Mouse (Mus musculus): Measurements from ENCODE around the gene Scn1b. TPM values are rescaled to one million over a fixed set of nuclear protein-coding genes. Genes with fewer than 3 reads are reported as not detected.

Scn1b gene
- total and polyA plus RNA-seq, 3 experiments, result 0.30 TPM; not detected in 2

GRCm38 (mm10) chr7:31087262-31087661 is 39.5 kb downstream of the Scn1b start:
- no peak for TF ChIP-seq BHLHE40 (IDR thresholded peaks at IDR 0.05; ENCODE audit: low read depth, low read length)
- TF ChIP-seq PAX5 (IDR thresholded peaks at IDR 0.05; ENCODE audit: low read length), result no peak
- TF ChIP-seq CTCF (conservative IDR thresholded peaks at IDR 0.05 in 1 of 2, IDR thresholded peaks at IDR 0.05 in 1 of 2; ENCODE audit: low read depth in 2 of 2, low read length in 2 of 2), result no peak
- no peak for TF ChIP-seq ZKSCAN1 (IDR thresholded peaks at IDR 0.05; ENCODE audit: borderline replicate concordance, low read depth, low read length)
- no peak for TF ChIP-seq USF2 (conservative IDR thresholded peaks at IDR 0.05; ENCODE audit: low read depth, low read length)
- TF ChIP-seq MAFK (IDR thresholded peaks at IDR 0.05; ENCODE audit: insufficient replicate concordance, low read length), result no peak
- no peak for TF ChIP-seq HCFC1 (IDR thresholded peaks at IDR 0.05; ENCODE audit: low read depth, low read length)
- no peak for TF ChIP-seq SMC3 (IDR thresholded peaks at IDR 0.05; ENCODE audit: low read depth, low read length)
- TF ChIP-seq SIN3A (IDR thresholded peaks at IDR 0.05; ENCODE audit: low read length), result no peak
- no peak for TF ChIP-seq ZC3H11A (IDR thresholded peaks at IDR 0.05; ENCODE audit: low read depth, low read length)
- TF ChIP-seq CHD1 (IDR thresholded peaks at IDR 0.05; ENCODE audit: low read depth, low read length), result no peak
- TF ChIP-seq MAX (IDR thresholded peaks at IDR 0.05; ENCODE audit: low read length), result no peak
- TF ChIP-seq GABPA (IDR thresholded peaks at IDR 0.05; ENCODE audit: insufficient replicate concordance, low read depth, low read length), result no peak
- no peak for TF ChIP-seq ETS1 (conservative IDR thresholded peaks at IDR 0.05; ENCODE audit: low read depth, low read length)
- no peak for TF ChIP-seq MEF2A (IDR thresholded peaks at IDR 0.05; ENCODE audit: borderline replicate concordance, low read depth, low read length)
- no peak for TF ChIP-seq E2F4 (IDR thresholded peaks at IDR 0.05; ENCODE audit: insufficient replicate concordance, low read depth, low read length)
- TF ChIP-seq NRF1 (IDR thresholded peaks at IDR 0.05; ENCODE audit: low read depth, low read length), result no peak
- no peak for TF ChIP-seq RAD21 (IDR thresholded peaks at IDR 0.05; ENCODE audit: low read depth, low read length)
- no peak for TF ChIP-seq POLR2AphosphoS2 (IDR thresholded peaks at IDR 0.05; ENCODE audit: low read depth, low read length)
- no peak for TF ChIP-seq ELF1 (IDR thresholded peaks at IDR 0.05; ENCODE audit: low read depth, low read length)
- no peaks in the 10 kb centered on the region for H3K36me3 ChIP-seq (replicated peaks in 1 of 2; ENCODE audit: control insufficient read depth in 1 of 2, insufficient read depth in 1 of 2, low read length in 1 of 2)
- H3K27me3 ChIP-seq (replicated peaks), result peaks cover 8% of the 10 kb centered on the region
- no peaks in the 10 kb centered on the region for H3K79me2 ChIP-seq (replicated peaks; ENCODE audit: control insufficient read depth, extremely low read depth, insufficient read depth, poor library complexity, severe bottlenecking)
- no peak overlapping the region for H3K4me3 ChIP-seq (replicated peaks in 1 of 3; ENCODE audit: low read depth in 2 of 3, low read length in 2 of 3, poor library complexity in 1 of 3)
- in situ Hi-C loops (cut with MboI; ENCODE audit: low pct_ligation_motif_present, low pct_unique_long_range_greater_than_20kb, low sequenced_read_pairs) (no loop called here), dilution Hi-C loops (cut with MboI; ENCODE audit: extremely low pct_ligation_motif_present, extremely low pct_unique_long_range_greater_than_20kb, low sequenced_read_pairs) (no loop called here)
- no peak overlapping the region for H3K9ac ChIP-seq (ENCODE audit: insufficient read depth, low read depth)
- peaks cover 0 to 16% of the 10 kb centered on the region in 2 experiments; a peak in 2 of 4 replicates for H3K4me1 ChIP-seq (ENCODE audit: control insufficient read depth in 1 of 2, insufficient read depth in 2 of 2)
- no peak overlapping the region for H3K4me2 ChIP-seq (ENCODE audit: insufficient read depth, low read depth, poor library complexity, severe bottlenecking)
- H3K27ac ChIP-seq (ENCODE audit: insufficient read depth, low read depth), result no peak overlapping the region
- DNase-seq (ENCODE audit: extremely low read depth), result no peak
- H3K9me3 ChIP-seq (replicated peaks; ENCODE audit: low read length), result peaks cover 3% of the 10 kb centered on the region

DNA sequence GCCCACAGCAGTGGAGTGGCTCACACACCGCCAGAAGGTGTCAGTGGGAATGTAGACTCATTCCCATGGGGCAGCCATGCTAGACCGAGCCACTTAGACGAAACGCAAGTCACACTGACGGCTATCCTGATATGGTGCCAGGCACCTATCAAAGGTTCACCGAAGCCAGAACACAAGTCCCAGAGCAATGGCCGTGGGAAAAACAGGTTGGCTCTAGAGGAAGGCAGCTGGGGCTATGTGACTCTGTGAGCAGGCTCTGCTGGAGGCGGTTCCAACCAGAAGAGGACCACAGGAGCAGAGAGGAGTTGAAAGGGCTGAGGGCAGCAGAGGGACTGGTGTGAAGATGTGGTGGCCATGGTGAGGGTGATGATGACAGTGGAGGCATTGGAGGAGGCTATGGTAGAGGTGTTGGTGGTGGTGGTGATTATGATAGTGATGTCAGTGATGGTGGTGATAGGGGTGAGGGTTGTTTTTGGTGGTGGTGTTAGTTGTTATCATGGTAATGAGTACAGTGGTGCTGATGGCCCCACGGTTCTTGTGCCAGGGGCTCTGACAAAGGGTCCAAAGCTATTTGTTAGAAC is 40.5 kb downstream of the Scn1b start:
- TF ChIP-seq SIN3A (IDR thresholded peaks at IDR 0.05; ENCODE audit: low read length) (no peak), CTCF (conservative IDR thresholded peaks at IDR 0.05 in 1 of 2, IDR thresholded peaks at IDR 0.05 in 1 of 2; ENCODE audit: low read depth in 2 of 2, low read length in 2 of 2) (no peak), EP300 (IDR thresholded peaks at IDR 0.05; ENCODE audit: low read length) (no peak), PAX5 (IDR thresholded peaks at IDR 0.05; ENCODE audit: low read length) (no peak), ZC3H11A (IDR thresholded peaks at IDR 0.05; ENCODE audit: low read depth, low read length) (no peak), USF2 (conservative IDR thresholded peaks at IDR 0.05; ENCODE audit: low read depth, low read length) (no peak), MXI1 (IDR thresholded peaks at IDR 0.05; ENCODE audit: low read depth, low read length) (no peak), HCFC1 (IDR thresholded peaks at IDR 0.05; ENCODE audit: low read depth, low read length) (no peak), UBTF (IDR thresholded peaks at IDR 0.05; ENCODE audit: low read depth, low read length) (no peak), RCOR1 (conservative IDR thresholded peaks at IDR 0.05; ENCODE audit: low read depth, low read length) (no peak), MAZ (IDR thresholded peaks at IDR 0.05; ENCODE audit: low read depth, low read length) (no peak), JUN (IDR thresholded peaks at IDR 0.05; ENCODE audit: insufficient read depth, low read depth, low read length) (no peak), JUND (conservative IDR thresholded peaks at IDR 0.05; ENCODE audit: low read depth, low read length) (no peak), POLR2AphosphoS2 (IDR thresholded peaks at IDR 0.05; ENCODE audit: low read depth, low read length) (no peak), KAT2A (IDR thresholded peaks at IDR 0.05; ENCODE audit: insufficient replicate concordance, low read length) (no peak), ZNF384 (IDR thresholded peaks at IDR 0.05; ENCODE audit: low read depth, low read length) (no peak)
- DNase-seq (ENCODE audit: extremely low read depth), result no peak
- Histone ChIP-seq H3K4me3 (replicated peaks in 1 of 3; ENCODE audit: low read depth in 2 of 3, low read length in 2 of 3, poor library complexity in 1 of 3) (no peak overlapping the region), H3K27ac (ENCODE audit: insufficient read depth, low read depth) (no peak overlapping the region), H3K9ac (ENCODE audit: insufficient read depth, low read depth) (no peak overlapping the region), H3K36me3 (replicated peaks in 1 of 2; ENCODE audit: control insufficient read depth in 1 of 2, insufficient read depth in 1 of 2, low read length in 1 of 2) (no peaks in the 10 kb centered on the region), H3K4me1 (ENCODE audit: control insufficient read depth in 1 of 2, insufficient read depth in 2 of 2) (peaks cover 0 to 16% of the 10 kb centered on the region in 2 experiments; a peak in 2 of 4 replicates), H3K9me3 (replicated peaks; ENCODE audit: low read length) (peaks cover 3% of the 10 kb centered on the region), H3K4me2 (ENCODE audit: insufficient read depth, low read depth, poor library complexity, severe bottlenecking) (no peak overlapping the region), H3K27me3 (replicated peaks) (no peaks in the 10 kb centered on the region), H3K79me2 (replicated peaks; ENCODE audit: control insufficient read depth, extremely low read depth, insufficient read depth, poor library complexity, severe bottlenecking) (no peaks in the 10 kb centered on the region)
- in situ Hi-C loops (cut with MboI; ENCODE audit: low pct_ligation_motif_present, low pct_unique_long_range_greater_than_20kb, low sequenced_read_pairs) (no loop called here), dilution Hi-C loops (cut with MboI; ENCODE audit: extremely low pct_ligation_motif_present, extremely low pct_unique_long_range_greater_than_20kb, low sequenced_read_pairs) (no loop called here)
